Mouse (Mus musculus): ENCODE measurements around the gene Abhd2. TPM values are rescaled to one million over a fixed set of nuclear protein-coding genes. Genes with fewer than 3 reads are reported as not detected.
A peak's percentile ranks its signal among the peaks of the same experiment; 100 is the strongest.

The Abhd2 gene
- total RNA-seq, 2 experiments from 2014 or later = 40.3 to 45.0 TPM

DNA sequence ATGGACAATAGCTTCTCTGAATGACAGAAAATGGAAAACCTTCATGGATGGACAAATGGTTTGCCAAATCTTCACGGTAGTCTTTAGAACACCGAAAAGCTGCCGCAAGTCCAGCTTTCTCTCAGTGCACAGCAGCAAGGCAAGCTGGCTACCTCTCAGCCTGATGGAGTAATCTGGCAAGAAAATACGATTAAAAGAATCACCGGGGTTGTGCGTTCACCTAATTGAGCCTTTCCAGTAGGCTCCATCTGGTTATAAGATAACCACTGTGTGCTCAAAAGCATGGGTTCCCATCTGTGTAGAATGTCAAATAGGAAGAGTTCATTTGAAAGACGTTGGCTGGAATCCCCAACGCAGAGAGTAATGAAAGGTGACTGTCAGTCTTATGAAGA is 11.9 kb downstream of the Abhd2 start:
- intact Hi-C loops (cut with DNase I) = no loop called here
- DNase-seq = no peak

DNA sequence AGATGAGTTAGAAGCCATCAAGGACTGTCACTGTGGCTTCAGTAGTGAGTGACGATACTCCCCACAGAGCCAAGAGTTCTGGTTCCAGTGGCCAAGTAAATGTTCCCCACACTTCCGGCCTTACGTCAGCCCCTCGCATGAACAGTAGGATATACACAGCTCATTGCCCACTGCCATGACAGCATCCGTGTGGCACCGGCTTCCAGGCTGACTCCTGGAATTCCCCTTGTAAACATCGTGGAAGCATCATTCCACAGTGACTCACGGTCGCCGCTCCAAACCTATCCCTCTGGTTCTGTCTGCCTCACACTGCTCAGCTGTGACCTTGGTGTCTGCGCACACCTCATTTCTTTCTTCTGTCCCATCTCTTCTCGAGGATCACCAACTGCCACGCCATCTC is 12.4 kb downstream of the Abhd2 start:
- intact Hi-C loops (cut with DNase I) = no loop called here
- no peak for DNase-seq

DNA sequence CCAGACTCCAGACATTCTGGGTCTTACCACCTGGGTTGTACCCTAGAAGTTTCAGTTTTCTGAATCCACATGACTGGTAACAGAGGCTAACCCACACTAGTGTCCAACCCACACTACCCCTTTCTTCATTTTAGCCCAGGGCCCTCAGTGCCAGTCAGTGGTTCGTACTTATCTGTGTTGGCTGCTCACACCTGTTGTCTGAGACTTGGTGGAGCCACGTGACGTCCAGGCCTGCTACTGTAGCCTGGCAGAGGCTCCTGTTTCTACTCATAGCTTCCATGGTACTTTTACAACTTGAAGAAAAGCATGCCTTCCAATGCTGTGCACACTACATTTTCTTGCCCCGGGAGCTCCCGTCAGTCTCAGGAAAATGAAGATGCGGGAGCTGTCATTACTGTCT is 14.2 kb downstream of the Abhd2 start:
- intact Hi-C loops (cut with DNase I) = no loop called here
- DNase-seq = no peak

DNA sequence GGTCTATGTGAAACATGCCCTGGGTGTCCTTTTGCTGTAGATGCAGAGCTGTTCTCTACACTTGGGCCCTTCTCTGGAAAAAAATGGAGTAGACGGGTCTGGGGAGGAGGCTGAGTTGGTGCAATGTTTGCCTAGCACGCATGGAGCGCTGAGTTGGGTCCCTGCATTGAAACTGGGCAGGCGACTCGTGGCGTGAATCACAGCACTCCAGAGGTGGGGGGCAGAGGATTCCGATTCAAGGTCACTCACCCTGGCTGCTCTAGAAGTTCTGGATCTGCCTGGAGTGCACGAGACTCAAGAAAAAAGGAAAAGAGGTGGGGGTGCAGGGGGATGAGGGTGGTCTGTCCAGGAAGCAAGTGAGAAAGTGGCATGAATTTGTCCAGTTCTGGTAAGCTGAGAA is 14.9 kb downstream of the Abhd2 start:
- intact Hi-C loops (cut with DNase I) = no loop called here
- DNase-seq = no peak

DNA sequence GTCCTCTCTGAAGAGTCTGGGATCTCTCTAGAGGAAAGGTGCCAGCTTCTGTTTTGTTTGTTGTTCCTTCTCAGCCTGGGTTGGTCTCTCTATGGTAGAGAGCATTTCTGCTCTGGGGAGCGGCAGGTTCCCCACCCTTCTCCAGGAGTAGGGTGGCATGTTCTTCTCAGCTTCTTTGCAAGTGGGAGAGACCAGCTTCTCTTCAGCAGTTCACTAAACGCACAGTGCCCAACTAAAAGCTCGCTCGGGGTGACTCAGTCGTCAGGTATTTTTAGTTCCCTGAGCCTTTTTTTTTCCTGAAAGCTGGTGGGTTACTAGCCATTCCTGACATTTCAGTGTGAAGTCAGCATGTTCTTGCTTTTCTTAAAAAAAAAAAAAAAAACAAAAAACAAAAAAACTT is 15.4 kb downstream of the Abhd2 start:
- intact Hi-C loops (cut with DNase I) = no loop called here
- DNase-seq = no peak

DNA sequence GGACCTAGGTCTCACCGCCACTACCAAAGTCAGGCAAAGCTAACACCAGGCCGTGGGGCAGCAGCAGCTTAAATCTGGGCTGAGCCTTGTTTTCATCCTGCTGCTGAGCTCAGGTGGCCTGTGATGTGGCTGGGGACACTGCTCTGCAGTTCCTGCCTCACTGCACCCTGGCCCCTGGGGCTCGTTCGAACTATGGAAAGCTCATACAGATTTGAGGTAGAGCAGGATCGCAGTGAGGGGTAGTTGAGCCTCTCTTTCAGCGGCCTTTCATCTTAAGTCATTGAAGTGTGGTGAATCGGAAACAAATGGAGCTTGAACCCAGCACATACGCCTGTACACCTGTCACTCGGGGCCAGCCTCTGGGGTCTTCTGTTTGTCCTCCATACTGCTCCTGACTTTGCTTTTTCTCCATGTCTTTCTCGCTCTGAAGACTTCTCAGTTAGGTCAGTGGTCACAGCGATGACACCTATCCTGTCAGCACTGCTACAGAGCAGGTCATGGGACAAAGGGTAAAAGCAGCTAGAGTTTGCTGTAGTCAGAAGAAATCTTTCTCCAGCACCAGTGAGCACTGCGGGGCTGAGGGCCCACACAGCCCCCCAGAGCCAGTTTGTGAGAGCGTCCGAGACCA is 20.7 kb downstream of the Abhd2 start:
- intact Hi-C loops (cut with DNase I) = no loop called here

DNA sequence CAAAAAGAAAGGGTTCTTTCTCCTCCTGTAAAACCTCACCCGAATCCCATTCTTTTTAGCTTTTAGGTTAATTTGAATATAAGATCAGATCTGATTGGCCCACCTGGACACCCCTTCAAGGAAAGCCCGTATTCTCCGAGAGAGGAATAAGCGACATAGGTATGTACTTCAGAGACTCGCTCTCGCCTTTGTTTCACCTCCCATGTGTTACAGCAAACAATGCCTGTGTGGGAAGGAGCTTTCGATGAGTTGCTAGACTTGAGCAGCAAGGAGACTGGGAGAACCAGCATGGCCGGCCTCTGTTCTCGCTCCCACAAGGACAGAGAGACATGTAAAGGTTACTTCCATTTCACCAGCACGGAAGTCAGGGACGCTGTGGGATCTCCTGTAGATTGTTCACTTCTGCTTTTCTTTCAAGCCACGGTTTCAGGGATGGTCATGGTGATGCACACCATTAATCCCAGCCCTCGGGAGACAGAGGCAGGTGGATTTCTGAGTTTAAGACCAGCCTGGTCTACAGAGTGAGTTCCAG is 21.5 kb downstream of the Abhd2 start:
- DNase-seq = no peak
- intact Hi-C loops (cut with DNase I) = no loop called here

More for the DNA sequence above, 20.7 kb downstream of the Abhd2 start:
- DNase-seq = no peak

DNA sequence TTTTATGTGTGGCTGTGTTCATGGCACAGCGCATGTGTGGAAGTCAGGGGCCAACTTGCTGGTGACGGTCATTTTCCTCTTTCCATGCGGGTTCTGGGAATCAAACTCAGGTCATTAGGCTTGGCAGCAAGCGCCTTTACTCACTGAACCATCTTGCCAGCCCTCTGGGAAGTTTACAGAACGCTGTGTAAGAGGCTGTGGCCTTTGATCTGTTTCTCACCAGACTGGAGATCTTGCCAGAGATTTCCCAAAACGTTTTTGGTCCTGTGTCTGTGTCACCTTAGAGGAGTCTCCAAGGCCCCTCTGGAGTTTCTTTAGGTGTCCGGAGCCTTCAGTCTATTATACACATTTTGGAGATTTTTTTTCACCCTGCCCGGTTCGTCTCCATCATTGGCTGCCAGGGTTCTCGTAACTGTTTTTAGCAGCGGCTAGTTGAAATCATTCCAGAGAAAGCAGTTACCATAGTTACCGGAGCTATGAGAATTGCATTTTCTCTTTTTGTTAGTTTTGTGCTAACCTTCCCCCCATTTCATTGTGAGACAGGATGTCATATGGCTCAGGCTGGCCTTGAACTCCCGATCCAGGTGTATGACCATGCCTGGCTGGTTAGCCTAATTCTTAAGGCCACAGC is 22.3 kb downstream of the Abhd2 start:
- intact Hi-C loops (cut with DNase I) = no loop called here
- DNase-seq = no peak

DNA sequence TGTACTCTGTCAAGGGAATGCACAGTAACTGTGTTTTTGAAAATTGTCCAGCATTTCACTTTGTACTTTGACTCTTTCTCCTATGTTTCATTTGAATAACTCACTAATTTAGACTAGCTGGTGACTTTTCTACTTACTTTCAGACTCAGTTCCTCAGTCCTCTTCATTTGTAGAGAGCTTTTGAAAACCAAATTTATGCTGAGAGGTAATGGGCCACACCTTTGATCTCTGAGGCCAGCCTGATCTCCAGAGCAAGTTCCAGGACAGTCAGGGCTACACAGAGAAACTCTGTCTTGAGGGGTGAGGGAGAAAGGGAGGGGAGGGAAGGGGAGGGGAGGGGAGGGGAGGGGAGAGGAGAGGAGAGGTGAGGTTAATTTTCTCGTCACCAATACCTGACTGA is 25.7 kb downstream of the Abhd2 start:
- DNase-seq = no peak
- intact Hi-C loops (cut with DNase I) = no loop called here

DNA sequence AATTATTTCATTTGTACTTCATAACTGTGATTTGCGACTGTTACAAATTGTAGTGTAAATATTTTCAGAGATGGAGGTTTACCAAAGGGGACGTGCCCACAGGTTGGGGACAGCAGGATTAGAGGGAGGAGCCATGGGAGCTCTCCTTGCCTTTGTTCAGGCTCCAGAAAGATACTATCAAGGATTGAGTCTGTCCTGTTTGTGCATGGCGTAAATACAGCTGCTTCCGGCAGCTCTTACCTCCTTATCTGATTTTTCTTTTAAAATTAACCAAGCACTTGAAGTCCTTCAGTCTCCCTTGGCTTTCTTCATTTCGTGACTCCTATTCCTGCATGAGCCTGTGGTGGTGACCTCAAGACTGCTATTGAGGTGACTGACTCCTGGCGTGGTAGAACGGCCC is 26.5 kb downstream of the Abhd2 start:
- intact Hi-C loops (cut with DNase I) = no loop called here
- no peak for DNase-seq

DNA sequence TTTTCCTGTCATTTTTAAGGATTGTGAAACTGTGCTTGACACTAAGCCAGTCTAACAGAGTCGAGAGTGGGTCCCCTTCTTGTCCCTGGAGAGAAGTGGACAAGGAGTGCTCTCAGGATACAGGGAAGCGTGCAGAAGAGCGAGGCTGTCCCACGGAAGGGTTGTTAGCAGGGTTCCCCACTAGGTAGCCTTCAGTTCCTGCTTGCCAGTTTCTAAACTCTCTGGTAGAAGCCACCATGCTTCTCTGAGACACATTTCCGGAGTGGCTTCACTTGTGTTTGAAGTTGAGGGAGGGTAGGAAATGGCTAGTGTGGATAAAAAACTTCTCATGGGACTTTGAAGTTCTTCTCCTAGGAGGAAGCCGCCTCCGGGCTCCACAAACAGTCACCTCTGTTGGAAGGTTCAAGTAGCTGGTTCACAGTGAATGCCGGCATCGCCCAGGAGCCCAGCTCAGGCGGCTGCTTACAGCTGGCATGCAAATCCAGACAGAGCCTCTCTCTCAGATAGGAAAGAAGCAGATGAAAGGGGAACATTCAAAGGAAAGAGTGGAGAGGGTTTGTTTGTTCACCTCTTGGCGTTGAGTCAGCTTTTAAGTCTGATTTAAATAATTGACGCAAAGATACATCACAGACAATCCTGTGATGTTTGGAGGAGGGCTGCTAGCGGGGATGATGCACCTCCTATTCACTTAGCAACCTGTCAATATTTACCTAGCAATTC is 27.6 kb downstream of the Abhd2 start:
- no peak for DNase-seq
- intact Hi-C loops (cut with DNase I) = no loop called here

DNA sequence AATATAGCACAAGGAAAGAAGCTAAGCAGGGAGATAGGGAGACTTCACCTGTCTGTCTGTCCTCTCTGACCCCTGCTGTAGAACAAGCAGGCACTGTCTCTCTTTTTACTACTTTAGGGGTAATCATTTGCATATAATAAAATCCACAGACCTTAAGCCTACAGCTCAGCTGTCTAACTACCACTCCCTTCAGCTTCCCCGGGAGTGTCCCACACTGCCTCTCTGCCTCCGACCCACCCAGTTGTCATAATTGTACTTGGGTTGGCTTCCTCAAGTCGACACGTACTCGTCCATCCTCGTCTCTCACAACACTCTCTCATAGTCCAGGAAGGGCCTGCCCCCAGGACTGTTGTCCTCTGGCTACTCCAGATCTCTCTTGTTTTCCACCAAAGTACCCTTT is 29.1 kb downstream of the Abhd2 start:
- intact Hi-C loops (cut with DNase I) = no loop called here

DNA sequence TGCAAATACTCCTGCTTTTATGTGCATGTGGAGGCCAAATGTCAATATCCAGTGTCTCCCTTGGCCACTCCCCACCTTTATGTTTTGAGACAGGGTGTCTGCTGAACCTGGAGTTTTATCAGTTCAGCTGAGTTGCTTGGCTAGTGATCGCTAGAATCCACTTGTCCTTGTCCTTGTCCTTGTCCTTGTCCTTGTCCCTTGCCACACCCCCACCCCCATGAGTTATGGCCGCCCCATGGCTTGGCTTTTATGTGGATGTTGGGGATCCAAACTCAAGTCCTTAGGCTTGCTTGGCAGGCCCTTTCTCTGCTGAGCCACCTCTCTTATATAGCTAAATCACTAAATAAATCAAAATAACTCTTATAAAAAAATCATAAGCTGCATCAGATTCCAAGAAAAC is 29.6 kb downstream of the Abhd2 start:
- no peak for DNase-seq
- intact Hi-C loops (cut with DNase I) = no loop called here

More for the DNA sequence above, 29.1 kb downstream of the Abhd2 start:
- no peak for DNase-seq

DNA sequence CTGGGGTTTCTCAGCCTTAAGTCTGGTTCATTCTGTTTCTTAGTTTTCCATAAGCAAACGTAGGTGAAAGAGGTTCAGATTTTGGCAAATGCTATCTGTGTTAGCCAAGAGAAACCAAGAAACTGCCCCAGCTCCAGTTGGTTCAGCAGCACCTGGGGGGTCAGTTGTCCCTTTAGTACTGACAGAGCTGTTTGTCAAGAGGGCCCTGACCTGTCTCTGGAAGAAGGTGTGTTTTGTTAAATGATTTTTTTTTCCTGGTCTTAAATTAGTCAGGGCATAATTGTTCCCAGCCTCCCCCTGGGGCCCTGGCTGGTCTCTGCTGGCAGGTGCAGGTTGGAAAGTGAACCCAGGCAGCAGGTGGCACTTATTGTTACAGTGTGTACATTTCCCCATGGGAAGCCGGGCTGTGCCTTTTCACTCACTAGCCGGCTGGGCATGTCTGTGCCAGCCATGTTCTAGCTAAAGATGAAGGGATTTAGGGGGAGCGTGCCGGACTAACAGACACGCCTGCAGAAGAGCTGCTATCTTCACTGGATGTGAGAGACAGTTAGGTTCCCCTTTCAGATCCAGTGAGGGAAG is 30.3 kb downstream of the Abhd2 start:
- intact Hi-C loops (cut with DNase I) = no loop called here
- no peak for DNase-seq

DNA sequence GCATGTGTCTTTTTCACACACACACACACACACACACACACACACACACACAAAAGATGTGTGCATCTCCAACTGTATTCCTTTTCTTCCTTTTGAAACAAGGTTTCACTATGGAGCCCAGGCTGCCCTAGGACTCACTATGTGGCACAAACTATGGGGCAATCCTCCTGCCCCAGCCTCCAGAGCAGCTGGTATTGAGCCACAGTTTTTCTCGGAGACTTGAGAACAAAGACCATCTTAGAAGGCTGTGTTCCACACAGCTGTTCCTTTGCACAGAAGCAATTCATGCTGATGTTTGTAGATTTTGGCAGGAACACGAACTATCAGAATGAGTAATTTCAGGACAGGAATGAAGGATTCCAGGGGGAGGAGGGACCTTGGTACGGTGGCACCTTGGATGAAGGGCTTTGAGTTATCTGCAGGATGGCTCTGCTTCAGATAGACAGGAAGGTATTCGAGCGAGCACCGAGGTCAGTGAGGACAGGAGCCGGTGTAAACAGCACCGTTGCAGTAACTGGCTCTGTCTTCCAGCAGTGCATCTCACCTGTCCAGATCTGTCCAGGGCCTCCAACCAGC is 35.5 kb downstream of the Abhd2 start:
- no peak for DNase-seq
- intact Hi-C loops (cut with DNase I) = loop anchor here (2.0 kb wide), 1 partner anchor 34 kb away; no protein-coding TSS in a partner anchor

DNA sequence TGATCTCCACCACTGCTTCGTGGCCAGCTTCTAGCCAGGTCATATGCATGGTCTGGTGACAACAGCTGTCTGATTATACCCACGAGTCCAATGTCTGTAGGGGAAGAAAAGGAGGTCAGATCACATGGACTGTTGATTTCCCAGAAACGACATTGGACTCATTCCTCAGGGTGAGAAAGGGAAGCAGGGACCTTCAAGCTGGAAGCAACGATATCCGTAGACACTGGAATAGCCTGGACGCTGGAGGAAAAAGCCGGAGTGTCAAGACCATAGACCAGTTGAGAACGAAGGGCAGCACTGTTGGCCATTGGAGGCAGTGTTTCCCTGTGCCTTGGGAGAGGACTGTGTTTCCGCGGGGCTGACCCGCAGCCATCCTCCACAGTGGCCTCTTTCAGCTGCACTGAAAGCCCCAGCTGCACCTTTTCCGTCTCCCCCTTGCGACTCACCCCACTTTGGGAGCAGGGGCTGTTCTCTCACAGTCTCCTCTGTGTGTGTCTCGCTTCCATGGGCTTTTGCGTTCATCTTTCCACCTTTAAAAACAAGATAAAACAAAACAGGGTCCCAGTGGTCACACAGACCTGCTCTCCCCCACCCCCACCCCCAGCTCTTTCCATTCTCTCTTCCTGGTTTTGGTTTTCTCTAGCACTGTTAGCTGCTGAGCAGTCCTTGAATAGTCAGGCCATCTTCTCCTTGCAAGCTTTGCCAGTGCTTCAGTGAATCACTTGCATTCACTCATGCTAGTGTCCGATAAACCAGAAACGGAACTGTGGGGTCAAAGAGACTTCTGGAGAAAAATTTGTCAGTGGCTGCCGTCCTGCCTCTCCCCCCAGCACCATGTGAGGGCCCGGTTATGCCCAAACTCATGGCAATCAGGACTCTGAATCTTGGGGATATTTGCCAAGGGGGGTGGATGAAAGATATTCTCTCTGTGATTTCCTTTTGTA is 36.5 kb downstream of the Abhd2 start:
- peak; percentile 36 to 39 for DNase-seq
- intact Hi-C loops (cut with DNase I) = loop anchor here (2.0 to 5.0 kb wide), 2 partner anchors 35 to 38 kb away; no protein-coding TSS in a partner anchor

DNA sequence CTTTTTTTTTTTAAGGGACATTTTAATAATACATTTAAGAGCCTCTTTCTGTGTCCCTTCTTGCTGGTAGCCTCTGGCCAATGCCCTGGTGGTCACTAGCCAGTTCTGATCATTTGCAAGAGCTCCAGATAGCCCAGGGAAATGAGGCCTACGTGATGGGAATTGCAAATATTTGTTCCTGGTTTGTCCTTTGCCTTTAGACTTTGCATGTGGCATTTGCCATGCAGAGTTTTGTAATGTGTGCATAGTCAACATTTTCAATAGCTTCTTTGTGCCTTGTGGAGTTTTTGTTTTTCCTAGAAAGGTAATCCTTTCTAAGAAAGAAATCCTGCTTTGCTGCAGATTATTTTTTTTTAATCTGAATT is 37.2 kb downstream of the Abhd2 start:
- intact Hi-C loops (cut with DNase I) = loop anchor here (5.0 kb wide), 1 partner anchor 37 kb away; no protein-coding TSS in a partner anchor
- no peak for DNase-seq

DNA sequence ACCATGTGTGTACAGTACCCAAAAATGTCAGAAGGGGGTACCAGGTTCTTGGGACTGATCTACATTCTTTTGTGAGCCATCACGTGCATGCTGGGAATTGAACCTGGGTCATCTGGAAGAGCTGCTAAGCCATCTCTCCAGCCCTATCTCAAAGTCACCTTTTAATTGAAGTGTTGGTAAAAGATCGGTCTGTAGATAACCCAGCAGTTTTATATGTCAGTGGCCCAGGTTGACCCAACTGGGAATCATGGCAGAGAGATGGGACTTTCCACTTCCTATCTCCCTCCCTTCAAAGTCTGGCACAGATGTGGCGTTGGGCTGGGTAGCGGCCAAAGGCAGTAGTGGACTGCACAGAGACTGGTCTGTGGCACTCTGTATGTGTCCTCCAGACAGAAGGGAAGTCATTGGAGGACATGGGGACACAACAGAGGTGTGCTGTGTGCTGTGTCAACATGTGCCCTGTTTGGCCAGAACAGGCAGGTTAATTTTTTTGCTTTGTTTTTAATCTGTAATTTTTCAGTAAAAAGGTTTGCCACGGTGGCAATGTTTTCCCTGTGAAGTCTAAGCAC is 38.5 kb downstream of the Abhd2 start:
- intact Hi-C loops (cut with DNase I) = loop anchor here (5.0 kb wide), 1 partner anchor 36 kb away; no protein-coding TSS in a partner anchor
- DNase-seq = peak; percentile 56 to 63

DNA sequence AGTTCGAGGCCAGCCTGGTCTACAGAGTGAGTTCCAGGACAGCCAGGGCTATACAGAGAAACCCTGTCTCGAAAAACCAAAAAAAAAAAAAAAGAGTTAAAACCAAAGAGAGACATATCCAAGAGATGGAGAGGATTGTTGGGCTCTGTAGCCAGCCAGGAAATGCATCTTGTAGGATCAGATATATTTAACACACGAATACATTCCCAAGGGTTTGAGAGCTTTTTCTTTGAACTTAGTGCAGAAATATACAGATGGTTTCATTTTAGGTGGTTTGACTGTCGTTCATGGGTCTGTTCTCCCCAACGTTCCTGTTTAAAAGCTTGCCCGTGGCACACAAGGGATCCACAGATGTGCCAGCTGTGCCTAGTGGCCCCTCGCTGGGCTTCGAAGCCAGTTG is 39.2 kb downstream of the Abhd2 start:
- no peak for DNase-seq
- intact Hi-C loops (cut with DNase I) = loop anchor here (5.0 kb wide), 1 partner anchor 35 kb away; no protein-coding TSS in a partner anchor

All from heart, postnatal 14 days (tissue).